Mouse (Mus musculus): ENCODE data around the gene Tmem266. TPM values are rescaled to one million over a fixed set of nuclear protein-coding genes. Genes with fewer than 3 reads are reported as not detected.

The Tmem266 gene
- total RNA-seq, 2 experiments from 2014 or later = 8.4 to 10.4 TPM

DNA sequence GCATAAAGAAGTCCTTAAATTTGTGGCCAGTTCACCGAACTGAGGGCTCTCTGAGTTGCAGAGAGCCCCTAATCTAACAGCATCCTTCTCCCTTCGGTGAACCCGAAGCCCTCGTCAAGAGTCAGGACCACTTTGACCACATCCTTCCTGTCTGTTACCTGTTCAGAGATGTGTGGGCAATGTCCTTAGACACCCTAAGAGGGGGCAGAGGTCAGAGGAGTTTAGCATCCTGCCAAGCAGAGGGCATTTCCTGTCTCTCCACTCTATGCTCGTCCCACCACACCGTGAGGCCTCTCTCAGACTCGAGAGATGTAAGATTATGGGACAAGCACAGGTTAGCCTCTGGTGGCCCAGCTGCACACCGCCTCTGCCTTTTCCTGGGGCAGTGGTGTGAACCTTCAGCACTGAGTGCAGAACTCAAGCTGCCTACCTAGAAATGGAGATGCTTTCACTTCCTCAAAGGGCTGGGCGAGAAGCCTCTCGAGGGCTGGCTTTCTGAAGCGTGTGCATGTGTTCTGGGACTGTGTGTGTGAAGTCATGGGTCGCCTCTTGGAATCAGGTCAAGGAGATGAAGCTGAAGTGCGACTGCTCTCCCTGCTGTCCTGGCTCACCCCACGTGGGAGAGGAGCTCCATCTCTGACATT lies 61.3 kb downstream of the Tmem266 start:
- no peak for DNase-seq (ENCODE audit: low spot score in 2 of 2)
- intact Hi-C loops (cut with DNase I) = no loop called here

- intact Hi-C loops (cut with DNase I) = loop anchor here (2.0 to 10.0 kb wide), 3 partner anchors 67 to 247 kb away; partner anchors contain the start of gene Ube2q2
- DNase-seq (ENCODE audit: low spot score in 2 of 2) = peak; percentile 83 to 84
Observed at GRCm38 (mm10) chr9:55391909-55392658, 65.4 kb downstream of the Tmem266 start.

DNA sequence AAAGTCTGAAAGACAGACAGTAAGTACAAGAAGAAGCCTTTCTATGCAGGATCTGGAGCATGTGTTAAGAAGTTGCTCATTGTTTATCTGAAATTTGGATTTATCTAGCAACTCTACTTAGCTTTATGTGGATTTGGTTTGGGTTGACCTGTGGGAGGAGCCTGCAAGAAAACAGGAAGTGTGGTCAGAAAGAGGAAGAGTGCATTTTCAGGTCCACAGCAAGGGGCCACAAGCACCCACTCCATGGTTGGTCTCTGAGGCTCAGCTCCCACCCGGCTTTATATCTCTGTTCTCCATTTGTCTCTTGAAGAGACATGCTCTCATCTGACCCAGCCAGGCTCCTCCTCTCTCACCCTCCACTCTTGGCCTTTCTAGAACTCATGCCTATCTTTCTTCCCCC lies 68.9 kb downstream of the Tmem266 start:
- intact Hi-C loops (cut with DNase I) = loop anchor here (10.0 kb wide), 1 partner anchor 251 kb away; the partner anchor contains the start of gene Ube2q2
- no peak for DNase-seq (ENCODE audit: low spot score in 2 of 2)

- intact Hi-C loops (cut with DNase I) = loop anchor here (10.0 kb wide), 1 partner anchor 254 kb away; the partner anchor contains the start of gene Ube2q2
Observed at GRCm38 (mm10) chr9:55398985-55399554, 72.4 kb downstream of the Tmem266 start.

GRCm38 (mm10) chr9:55402276-55402675 lies 75.6 kb downstream of the Tmem266 start:
- no peak for DNase-seq (ENCODE audit: low spot score in 2 of 2)
- intact Hi-C loops (cut with DNase I) = no loop called here

More at GRCm38 (mm10) chr9:55398985-55399554, 72.4 kb downstream of the Tmem266 start:
- no peak for DNase-seq (ENCODE audit: low spot score in 2 of 2)

- no peak for DNase-seq (ENCODE audit: low spot score in 2 of 2)
- intact Hi-C loops (cut with DNase I) = no loop called here
Observed at GRCm38 (mm10) chr9:55404256-55404655, 77.5 kb downstream of the Tmem266 start.

DNA sequence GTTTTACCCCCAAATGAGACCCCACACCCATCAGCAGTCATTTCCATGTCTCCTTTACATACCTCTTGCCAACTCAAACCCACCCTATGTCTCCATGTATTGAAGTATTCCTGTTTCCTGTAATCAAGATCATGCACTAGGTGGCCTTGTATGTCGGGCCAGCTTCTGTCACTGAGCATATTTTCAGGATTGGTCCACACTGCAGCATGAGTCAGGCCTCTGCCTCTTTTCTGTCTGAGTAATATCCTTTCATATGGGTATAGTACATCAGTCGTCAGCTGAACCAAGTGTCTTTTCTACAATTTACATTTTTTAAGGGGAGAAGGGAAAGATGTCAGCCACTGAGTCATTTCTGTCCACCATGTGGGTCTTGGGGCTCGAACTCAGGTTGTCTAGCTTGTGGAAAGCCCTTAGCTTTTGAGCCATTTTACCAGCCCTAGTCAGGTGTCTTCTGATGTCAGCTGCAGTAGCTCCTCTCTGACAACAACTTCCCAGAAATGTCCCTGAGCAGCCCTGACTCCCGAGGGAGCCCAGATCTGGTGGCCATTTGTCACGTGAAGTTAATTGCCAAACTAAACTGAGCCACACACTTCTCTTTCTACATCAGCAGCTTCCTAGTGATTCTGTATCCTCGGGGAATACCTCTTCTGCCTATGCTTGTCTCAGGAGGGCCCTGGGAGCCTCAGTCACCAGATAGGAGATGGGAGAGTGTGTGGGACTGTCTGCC lies 78.4 kb downstream of the Tmem266 start:
- intact Hi-C loops (cut with DNase I) = no loop called here
- no peak for DNase-seq (ENCODE audit: low spot score in 2 of 2)

GRCm38 (mm10) chr9:55406773-55407172 lies 80.1 kb downstream of the Tmem266 start:
- intact Hi-C loops (cut with DNase I) = no loop called here
- DNase-seq (ENCODE audit: low spot score in 2 of 2) = no peak

GRCm38 (mm10) chr9:55408851-55409250 lies 82.1 kb downstream of the Tmem266 start:
- no peak for DNase-seq (ENCODE audit: low spot score in 2 of 2)
- intact Hi-C loops (cut with DNase I) = no loop called here

- no peak for DNase-seq (ENCODE audit: low spot score in 2 of 2)
- intact Hi-C loops (cut with DNase I) = no loop called here
Observed at GRCm38 (mm10) chr9:55409833-55410232, 83.1 kb downstream of the Tmem266 start.

GRCm38 (mm10) chr9:55410430-55410829 lies 83.7 kb downstream of the Tmem266 start:
- intact Hi-C loops (cut with DNase I) = no loop called here

DNA sequence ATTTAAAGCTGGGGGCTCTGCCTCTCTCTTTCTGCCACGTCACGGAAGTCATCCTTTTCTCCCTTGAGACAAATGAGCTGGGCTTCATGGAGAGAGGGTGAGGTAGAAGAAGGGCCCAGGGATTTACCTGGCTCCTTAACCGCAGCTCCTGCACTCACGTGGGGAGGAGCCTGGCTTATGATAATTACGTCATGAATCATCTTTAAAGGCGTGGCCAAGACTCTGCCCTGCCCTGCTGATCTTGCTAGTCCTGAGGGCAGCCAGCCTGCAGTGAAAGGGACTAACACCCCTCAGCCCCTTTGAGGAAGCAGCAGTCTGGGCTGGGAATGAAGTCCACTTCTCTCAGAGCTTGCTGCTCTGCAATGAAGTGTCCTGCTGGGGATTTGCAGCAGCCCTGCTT lies 84.4 kb downstream of the Tmem266 start:
- intact Hi-C loops (cut with DNase I) = no loop called here
- no peak for DNase-seq (ENCODE audit: low spot score in 2 of 2)

More at GRCm38 (mm10) chr9:55410430-55410829, 83.7 kb downstream of the Tmem266 start:
- DNase-seq (ENCODE audit: low spot score in 2 of 2) = no peak

DNA sequence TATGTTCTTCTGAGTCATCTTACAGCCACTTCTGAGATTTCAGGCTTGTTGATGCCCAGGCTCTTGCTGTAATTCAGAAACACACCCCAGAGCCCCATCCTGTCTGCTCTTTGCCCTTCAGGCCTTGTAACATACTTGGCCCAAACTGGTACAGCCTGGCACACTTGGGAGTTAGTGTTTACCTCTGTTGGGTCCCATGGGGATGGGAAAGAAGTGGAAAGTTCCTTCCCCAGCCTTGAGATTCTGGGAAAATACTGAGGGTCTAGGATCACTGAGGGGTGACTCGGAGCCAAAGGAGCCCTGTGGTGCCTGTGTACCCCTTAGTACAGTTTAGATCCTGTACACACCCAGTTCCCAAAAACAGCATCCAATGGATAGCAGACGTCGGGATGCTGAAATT lies 95.1 kb downstream of the Tmem266 start:
- no peak for DNase-seq (ENCODE audit: low spot score in 2 of 2)
- intact Hi-C loops (cut with DNase I) = no loop called here

- intact Hi-C loops (cut with DNase I) = no loop called here
- no peak for DNase-seq (ENCODE audit: low spot score in 2 of 2)
Observed at GRCm38 (mm10) chr9:55423451-55424424, 97.0 kb downstream of the Tmem266 start.

GRCm38 (mm10) chr9:55425271-55425810 lies 98.6 kb downstream of the Tmem266 start:
- intact Hi-C loops (cut with DNase I) = no loop called here
- no peak for DNase-seq (ENCODE audit: low spot score in 2 of 2)

- DNase-seq (ENCODE audit: low spot score in 2 of 2) = peak; percentile 76 to 79
- intact Hi-C loops (cut with DNase I) = loop anchor here (1.0 to 2.0 kb wide), 2 partner anchors 107 to 488 kb away; no protein-coding TSS in a partner anchor
Observed at GRCm38 (mm10) chr9:55429242-55429975, 102.7 kb downstream of the Tmem266 start.

DNA sequence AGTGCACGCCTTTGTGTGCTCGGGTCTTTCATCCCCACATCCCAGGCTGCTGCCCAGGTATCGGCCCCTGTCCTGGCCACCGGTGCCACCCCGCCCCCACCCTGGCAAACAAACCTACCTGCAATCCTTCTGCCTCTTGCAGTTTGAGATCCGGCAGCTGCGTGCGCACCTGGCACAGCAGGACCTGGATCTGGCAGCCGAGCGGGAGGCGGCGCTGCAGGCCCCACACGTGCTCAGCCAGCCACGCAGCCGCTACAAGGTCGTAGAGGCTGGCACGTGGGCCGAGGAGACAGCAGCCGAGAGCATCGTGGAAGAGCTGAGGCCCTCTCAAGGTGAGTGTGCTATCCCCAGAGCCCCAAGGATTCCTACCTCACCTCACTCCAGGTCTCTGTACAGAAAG lies 103.4 kb downstream of the Tmem266 start:
- intact Hi-C loops (cut with DNase I) = no loop called here
- no peak for DNase-seq (ENCODE audit: low spot score in 2 of 2)

All from left cerebral cortex, postnatal 25 days (tissue).